Mouse (Mus musculus): ENCODE results near the gene Sh2d3c.

Sh2d3c gene

GRCm38 (mm10) chr2:32724832-32725790 lies 4.3 kb downstream of the Sh2d3c start:
- no peak for DNase-seq (ENCODE audit: low spot score in 2 of 2)

- DNase-seq (ENCODE audit: low spot score in 2 of 2), result peak; percentile 51 to 70
Measured at GRCm38 (mm10) chr2:32727435-32727834, 6.6 kb downstream of the Sh2d3c start.

DNA sequence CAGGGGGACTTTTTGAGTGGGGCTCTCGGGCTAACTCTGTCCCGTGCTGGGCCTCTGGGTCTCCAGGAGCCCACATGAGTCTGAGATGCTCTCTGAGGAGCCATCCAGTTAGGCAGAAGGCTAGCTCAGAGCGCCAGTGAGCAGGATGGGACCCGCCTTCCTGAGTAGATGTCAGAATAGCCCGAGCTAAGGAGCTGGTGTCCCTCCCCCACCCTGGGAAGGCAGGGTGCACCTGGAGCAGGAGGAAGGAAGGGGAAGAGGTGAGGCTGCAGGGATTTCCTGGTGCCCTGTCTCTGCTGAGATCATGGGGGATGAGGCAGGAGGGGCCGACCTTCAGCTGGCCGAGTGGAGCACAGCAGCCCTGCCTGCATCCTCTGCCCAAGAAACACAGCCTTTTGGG lies 7.6 kb downstream of the Sh2d3c start:
- no peak for DNase-seq (ENCODE audit: low spot score in 2 of 2)

DNA sequence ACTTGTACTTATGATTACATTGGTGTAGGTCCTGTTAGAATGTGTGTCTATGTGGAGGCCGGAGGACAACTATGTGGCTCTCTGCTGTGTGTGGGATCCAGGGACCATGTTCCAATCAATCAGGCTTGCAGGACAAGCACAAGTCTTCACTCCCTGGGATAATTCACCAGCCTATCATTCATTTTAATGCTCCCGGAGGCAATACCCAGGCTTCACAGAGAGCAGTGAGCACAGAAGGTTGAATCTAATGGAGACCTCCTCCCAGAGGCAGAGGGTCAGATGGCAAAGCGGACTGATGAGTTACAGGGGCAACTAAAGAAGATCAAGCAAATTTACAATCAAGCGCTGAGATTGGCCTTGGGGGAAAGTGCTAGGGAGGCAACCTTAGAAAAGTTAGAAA lies 8.7 kb downstream of the Sh2d3c start:
- DNase-seq (ENCODE audit: low spot score in 2 of 2), result no peak

DNA sequence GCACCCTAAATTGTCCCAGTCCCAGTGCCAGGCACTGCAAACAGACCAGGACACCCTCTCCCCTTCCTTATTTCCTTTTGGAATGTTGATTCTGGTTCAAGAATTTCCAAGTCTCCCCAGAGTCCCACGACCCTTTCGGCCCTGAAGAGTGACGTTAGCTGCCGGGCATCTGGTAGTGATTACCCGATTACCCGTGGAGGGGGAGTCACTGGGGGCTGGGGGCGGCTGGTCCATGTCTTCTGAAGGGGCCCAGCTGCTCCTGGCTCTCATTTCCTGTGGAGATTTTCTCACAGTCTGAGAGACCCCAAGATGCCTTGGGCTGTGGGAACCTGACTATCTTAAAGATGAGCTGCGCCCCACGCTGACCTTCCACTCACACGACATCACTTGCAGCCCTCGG lies 10.0 kb downstream of the Sh2d3c start:
- DNase-seq (ENCODE audit: low spot score in 2 of 2), result no peak

GRCm38 (mm10) chr2:32731911-32732310 lies 11.1 kb downstream of the Sh2d3c start:
- no peak for DNase-seq (ENCODE audit: low spot score in 2 of 2)

DNA sequence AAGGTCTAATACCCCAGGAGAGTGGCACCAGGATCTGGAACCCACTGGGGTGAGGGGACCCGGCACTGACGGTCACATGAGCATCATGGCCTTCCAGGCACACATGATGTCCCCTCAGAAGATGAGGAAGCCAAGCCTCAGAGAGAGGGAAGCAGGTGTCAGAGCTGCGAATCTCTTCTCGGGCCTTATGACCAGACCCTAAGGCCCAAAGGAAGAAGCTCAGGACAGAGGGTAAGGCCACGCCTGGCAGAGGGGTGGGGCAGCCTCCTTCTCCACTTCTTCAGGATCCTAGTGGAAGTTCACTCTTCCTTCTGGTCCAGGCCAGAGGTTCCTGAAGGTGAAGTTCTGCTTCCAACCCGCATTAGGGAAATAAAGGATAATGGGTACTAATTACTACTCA lies 11.8 kb downstream of the Sh2d3c start:
- no peak for DNase-seq (ENCODE audit: low spot score in 2 of 2)

- DNase-seq (ENCODE audit: low spot score in 2 of 2), result no peak
Measured at GRCm38 (mm10) chr2:32734480-32734879, 13.6 kb downstream of the Sh2d3c start.

GRCm38 (mm10) chr2:32734933-32735332 lies 14.1 kb downstream of the Sh2d3c start:
- DNase-seq (ENCODE audit: low spot score in 2 of 2), result no peak

GRCm38 (mm10) chr2:32736306-32736829 lies 15.5 kb downstream of the Sh2d3c start:
- no peak for DNase-seq (ENCODE audit: low spot score in 2 of 2)

DNA sequence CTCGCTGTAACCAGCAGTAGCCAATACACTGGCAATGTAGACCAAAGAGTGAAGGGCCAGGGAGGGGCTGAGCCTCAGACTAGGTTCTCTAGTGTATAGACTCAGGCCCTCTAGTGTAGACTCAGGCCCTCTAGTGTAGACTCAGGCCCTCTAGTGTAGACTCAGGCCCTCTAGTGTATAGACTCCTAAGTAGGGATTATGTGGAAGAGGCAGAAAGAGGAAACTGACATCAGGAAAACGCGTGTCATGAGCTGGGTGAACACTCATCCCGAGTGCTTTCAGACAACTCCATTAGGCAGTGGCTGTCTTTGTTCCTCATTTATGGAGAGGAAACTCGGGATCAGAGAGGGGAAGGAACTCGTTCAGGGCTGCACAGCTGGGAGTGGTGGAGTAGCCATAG lies 16.2 kb downstream of the Sh2d3c start:
- DNase-seq (ENCODE audit: low spot score in 2 of 2), result no peak

- DNase-seq (ENCODE audit: low spot score in 2 of 2), result no peak
Measured at GRCm38 (mm10) chr2:32739311-32739710, 18.5 kb downstream of the Sh2d3c start.

- no peak for DNase-seq (ENCODE audit: low spot score in 2 of 2)
Measured at GRCm38 (mm10) chr2:32740916-32741272, 20.0 kb downstream of the Sh2d3c start, which contains the start of gene 6330409D20Rik. TSS of gene 6330409D20Rik (minus strand) at chr2:32741016.

DNA sequence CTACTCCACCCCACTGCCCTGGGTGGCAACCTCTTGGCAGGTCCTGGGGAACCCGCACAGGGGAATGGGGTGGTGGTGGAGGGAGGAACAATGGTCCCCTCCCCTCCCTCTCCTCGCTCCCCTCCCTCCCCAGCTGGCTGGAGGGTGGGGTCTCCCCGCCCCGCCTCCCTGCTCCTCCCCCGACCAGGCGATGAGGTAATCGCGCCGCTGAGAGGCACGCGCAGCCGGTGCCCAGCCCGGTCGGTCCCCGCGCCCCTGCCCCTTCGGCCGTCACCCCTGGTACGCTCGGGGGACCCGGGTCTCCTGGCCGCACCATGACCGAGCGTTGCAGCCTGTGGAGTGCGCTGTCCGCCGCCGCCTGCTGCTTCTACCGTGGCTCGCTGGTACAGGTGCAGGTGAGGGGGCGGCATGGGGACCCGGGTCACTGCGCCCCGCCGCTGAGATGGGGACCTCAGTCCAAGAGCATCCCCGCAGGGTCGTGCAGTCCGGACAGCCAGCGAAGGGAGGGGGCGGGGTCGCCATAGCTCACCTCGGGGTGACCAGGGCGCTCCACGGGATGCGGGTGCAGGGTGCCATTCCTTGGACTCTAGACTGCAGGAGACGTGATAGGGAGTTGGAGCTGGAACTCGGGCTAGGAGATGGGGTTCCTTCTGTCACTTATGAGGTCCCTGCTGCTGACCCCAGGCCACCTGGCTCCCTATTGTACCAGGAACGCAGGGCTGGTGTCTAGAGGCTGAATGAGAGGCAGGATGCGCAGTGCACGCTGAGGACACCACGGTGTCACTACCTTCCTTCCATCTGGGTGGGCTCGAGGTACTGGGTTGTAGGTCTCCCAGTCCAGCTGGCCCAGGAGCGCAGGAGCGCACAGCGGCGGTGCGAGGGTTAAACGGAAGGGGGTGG lies 20.7 kb downstream of the Sh2d3c start:
- peak in 1 of 2 experiments; percentile 39 for DNase-seq (ENCODE audit: low spot score in 2 of 2)

DNA sequence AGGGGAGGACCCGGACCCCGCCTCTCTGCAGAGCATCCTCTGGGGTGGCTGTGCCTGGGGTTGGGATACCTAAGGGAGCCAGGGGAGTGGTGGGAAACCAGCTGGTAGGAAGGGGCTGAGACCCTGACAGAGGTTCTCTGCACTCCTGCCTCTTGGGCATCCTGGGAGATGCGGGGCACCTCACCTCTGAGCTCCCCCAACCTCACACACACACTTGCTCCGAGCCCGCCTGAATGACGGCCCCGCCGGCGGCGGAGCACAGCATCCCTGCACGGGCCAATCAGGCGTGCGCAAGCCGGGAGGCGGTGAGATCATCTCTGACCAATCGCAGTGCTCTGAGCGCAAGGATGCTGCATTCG lies 21.3 kb downstream of the Sh2d3c start:
- DNase-seq (ENCODE audit: low spot score in 2 of 2), result peak; percentile 55 to 78

DNA sequence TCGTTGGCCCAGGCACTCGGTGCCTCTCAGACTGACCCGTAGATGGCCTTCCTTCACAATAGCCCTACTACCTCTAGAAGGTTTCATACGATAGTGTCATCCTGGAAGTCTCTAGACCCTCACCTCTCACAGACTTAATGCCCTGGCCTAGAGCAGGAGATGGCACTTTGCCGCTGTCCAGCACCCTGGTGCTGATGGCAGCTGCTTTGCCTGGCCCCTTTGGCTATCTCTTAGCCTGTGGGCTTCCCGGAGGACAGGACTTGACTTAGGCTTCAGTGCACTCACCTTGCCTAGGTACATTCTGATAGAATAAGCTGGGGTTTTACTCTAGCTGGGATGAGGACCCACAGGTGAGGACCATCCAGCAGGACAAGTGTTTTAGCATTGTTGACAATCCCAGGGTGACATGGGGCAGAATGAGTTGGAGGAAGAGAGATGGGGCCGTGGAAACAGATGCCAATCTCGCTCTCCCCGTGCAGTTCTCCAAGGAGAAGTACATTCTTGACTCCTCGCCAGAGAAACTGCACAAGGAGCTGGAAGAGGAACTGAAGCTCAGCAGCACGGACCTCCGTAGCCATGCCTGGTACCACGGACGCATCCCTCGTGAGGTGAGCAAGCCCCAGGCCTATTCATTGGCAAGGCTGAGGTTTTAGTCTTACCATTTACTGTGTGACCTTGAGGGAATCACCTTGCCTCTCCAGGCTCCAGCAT lies 23.6 kb downstream of the Sh2d3c start:
- DNase-seq (ENCODE audit: low spot score in 2 of 2), result no peak

- DNase-seq (ENCODE audit: low spot score in 2 of 2), result no peak
Measured at GRCm38 (mm10) chr2:32749082-32749481, 28.2 kb downstream of the Sh2d3c start.

DNA sequence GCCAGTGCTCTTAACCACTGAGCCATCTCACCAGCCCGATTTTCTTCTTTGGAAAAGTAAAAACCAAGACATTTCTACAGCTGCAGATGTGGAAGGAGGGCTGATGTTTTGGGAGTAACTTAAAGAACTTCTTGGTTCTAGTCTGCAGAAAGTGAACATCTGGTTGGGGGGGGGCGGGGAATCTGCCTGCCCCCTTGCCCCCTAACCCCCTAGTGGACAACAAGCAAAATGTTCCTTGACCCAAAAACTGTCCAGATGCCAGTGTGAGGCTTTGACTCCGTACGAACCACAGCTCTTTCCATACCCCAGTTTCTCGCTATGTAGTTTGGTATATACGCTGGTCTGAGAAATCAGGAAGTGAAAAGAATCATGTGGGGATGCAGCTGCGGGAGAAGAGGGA lies 29.3 kb downstream of the Sh2d3c start:
- no peak for DNase-seq (ENCODE audit: low spot score in 2 of 2)

GRCm38 (mm10) chr2:32750887-32751664 lies 30.2 kb downstream of the Sh2d3c start:
- DNase-seq (ENCODE audit: low spot score in 2 of 2), result no peak

GRCm38 (mm10) chr2:32751665-32752033 lies 30.8 kb downstream of the Sh2d3c start:
- no peak for DNase-seq (ENCODE audit: low spot score in 2 of 2)

DNA sequence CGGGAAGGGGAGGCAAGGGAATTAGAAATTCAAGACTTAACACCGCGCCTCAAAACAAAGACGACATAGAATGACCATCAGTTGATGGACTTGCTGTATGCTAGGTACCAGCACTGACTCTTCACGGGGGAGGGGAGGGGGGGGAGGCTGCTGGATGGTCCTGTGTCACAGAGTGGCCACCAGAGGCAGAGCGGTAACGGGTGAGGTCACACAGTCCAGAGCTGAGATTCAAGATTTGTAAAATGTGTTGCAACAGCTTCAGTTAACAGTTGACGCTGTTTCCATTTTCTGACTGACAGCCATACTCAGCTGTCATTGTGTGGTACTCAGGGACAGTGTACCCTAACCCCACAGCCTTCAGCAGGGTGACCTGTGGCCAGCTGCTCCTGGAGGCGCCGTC lies 31.3 kb downstream of the Sh2d3c start:
- no peak for DNase-seq (ENCODE audit: low spot score in 2 of 2)

All from frontal cortex, postnatal 25 days (tissue).